Mouse (Mus musculus) hindbrain, embryonic 12.5 days (tissue): Measurements from ENCODE around the gene Hexb. TPM values are rescaled to one million over a fixed set of nuclear protein-coding genes. Genes with fewer than 3 reads are reported as not detected.

ENCODE experiments used
- ATAC-seq: fragments of 200-750 bp; cut with Nextera tagmentation; 2 replicates; pipeline ENCODE4 v1.8.0; 2017; ENCODE audit warnings: moderate TSS enrichment; ENCODE audit not compliant: low FRiP score
- H3K27ac ChIP-seq: fragments of 300-500 bp; sonication (generic); 2 replicates; pipeline ENCODE4 v1.5.1; 2016; ENCODE audit warnings: mild to moderate bottlenecking
- H3K27me3 ChIP-seq: fragments of 300-500 bp; sonication (generic); 2 replicates; pipeline ENCODE4 v1.6.1; 2016; ENCODE audit warnings: mild to moderate bottlenecking
- H3K36me3 ChIP-seq: fragments of 300-500 bp; sonication (generic); 2 replicates; pipeline ENCODE4 v1.6.1; 2016; ENCODE audit warnings: mild to moderate bottlenecking
- H3K4me1 ChIP-seq: fragments of 300-500 bp; sonication (generic); 2 replicates; pipeline ENCODE4 v1.6.1; 2016
- H3K4me2 ChIP-seq: fragments of 300-500 bp; sonication (generic); replicated peaks from 2 replicates; pipeline ENCODE4 v1.6.1; 2016; ENCODE audit warnings: mild to moderate bottlenecking
- H3K4me3 ChIP-seq: fragments of 300-500 bp; sonication (generic); 2 replicates; pipeline ENCODE4 v1.5.1; 2016; ENCODE audit warnings: mild to moderate bottlenecking
- H3K9ac ChIP-seq: fragments of 300-500 bp; sonication (generic); 2 replicates; pipeline ENCODE4 v1.6.1; 2016; ENCODE audit warnings: mild to moderate bottlenecking, moderate library complexity
- H3K9me3 ChIP-seq: fragments of 300-500 bp; sonication (generic); replicated peaks from 2 replicates; pipeline ENCODE4 v1.6.1; 2016; ENCODE audit warnings: mild to moderate bottlenecking
- WGBS: fragments of 180-500 bp; shearing (Covaris S2); methylation state at CpG from one replicate; pipeline ENCODE4 v1.1.7; 2016; 5-methylcytosine and 5-hydroxymethylcytosine counted together
- polyA plus RNA-seq: library from polyadenylated mRNA; unstranded; fragments of >200 nt; fragmentation: Nextera tagmentation; extraction: Ambion mirVana; gene quantifications from 2 replicates; pipeline ENCODE4 v1.2.1, GENCODE M21; 2016

Gene Hexb
- polyA plus RNA-seq, 1 experiment from 2014 or later = 25.8 TPM

DNA sequence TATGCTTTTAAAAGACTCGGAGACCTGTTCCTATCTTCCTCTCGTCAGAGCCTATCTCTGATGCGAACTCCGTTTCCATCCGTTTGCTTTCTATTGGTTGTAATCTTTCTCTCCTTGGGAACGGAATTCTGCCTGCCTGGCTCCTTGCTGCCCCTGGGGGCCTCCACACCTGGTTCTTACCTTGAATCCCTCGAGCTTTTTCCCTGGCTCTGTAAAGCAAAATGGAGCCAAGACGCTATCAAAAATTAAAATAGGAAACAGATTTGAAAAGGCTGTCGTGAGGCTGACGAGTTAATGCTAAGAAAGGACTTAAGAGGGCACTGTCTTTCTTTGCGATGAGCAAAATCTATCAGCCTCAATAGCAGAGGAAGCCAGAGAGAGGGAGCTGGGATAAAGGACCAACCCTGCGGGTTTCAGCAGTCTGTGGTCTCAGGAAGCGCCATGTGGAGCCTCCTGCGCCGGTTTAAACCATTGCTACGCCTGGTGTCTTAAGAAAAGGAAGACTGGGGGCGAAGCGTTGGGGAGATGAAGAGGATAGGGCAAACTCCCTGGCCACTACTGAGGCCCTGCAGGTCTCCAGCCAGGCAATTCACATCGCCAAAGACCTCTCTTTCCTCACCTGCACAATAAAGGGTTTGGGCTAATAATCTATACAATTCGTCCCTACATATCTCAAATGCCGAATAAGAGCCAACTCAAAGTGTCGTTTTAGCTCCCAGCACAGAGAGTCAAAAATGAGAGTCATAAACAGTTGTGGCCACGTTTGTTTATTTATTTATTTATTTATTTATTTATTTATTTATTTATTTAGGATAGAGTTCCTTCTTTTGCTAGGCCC, 41.4 kb upstream of the Hexb start:
- Histone ChIP-seq H3K4me1 (peaks cover 45% of the 10 kb centered on the region), H3K9me3 (no peaks in the 10 kb centered on the region), H3K27ac (peak overlapping the region; percentile 94), H3K4me2 (peak overlapping the region; percentile 78), H3K4me3 (no peak overlapping the region), H3K36me3 (no peaks in the 10 kb centered on the region), H3K27me3 (no peaks in the 10 kb centered on the region), H3K9ac (no peak overlapping the region)
- ATAC-seq = no peak
- WGBS = 5% methylated on average over 23 of the region's 23 CpGs

DNA sequence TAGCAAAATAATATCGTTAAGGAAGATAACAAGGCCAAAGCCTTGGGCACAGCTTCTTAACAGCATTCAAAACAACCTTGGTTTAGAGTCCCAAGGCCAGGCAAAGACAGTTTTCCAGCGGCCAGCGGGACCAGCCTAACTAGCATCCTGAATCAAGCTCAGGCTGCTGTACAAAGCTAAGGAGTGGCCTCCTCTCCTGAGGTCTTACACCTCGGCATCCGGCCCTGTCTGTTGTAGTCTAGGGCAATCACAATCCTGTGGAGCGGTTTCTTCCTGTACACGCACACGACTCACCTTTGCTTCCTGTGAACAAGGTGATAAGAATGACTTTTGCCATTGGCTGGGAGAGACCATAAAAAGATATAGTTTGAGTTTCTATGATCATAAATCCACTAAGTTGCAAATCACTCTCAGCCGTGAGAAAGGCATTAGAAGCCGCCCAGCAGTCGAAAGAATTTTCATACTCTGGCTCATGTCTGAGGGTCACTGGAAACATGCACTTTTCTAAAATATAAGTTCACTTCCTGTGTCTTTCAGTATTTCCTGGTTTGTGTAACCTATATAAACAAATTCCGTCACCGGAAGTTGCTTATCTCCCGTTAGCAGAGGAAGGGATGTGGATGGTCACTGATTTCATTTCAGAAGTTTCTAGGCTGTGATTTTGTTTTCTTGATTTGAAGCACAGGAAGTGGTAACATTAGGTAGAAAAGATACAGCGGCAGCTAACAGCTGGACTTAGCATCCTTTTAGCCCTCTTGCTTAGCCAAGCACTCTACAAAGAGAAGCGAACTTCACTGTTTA, 40.2 kb upstream of the Hexb start:
- 65% methylated on average over 16 of the region's 16 CpGs for WGBS
- H3K9ac ChIP-seq = no peak overlapping the region
- peak overlapping the region; percentile 71; the same call in 1 of the 2 replicates for H3K27ac ChIP-seq
- ATAC-seq = no peak
- peaks cover 35% of the 10 kb centered on the region for H3K4me1 ChIP-seq
- no peak overlapping the region for H3K4me2 ChIP-seq
- no peaks in the 10 kb centered on the region for H3K9me3 ChIP-seq
- H3K36me3 ChIP-seq = no peaks in the 10 kb centered on the region
- no peaks in the 10 kb centered on the region for H3K27me3 ChIP-seq
- H3K4me3 ChIP-seq = no peak overlapping the region

DNA sequence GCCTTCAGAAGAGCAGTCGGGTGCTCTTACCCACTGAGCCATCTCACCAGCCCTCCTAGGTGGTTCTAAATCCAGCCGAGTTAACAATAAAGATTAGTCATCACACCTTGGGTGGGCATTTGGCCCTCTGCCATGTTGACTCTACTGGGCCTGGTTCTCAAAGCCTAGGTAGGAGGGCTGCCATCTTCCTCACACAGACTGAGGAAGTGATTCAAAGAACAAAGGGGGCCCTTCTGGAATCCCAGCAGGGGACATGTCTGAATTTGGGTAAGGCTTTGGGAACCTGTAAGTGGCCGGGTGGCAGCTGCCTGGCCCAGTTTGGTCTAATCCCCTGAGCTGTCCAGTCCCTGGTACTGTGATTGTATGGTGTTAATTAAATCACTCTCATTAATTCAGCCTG, 39.5 kb upstream of the Hexb start:
- no peak overlapping the region for H3K9ac ChIP-seq
- peak overlapping the region; percentile 71 for H3K27ac ChIP-seq
- H3K27me3 ChIP-seq = no peaks in the 10 kb centered on the region
- WGBS = 29% methylated on average over 3 of the region's 3 CpGs
- H3K4me3 ChIP-seq = no peak overlapping the region
- ATAC-seq = peak; percentile 42
- no peaks in the 10 kb centered on the region for H3K36me3 ChIP-seq
- no peak overlapping the region for H3K4me2 ChIP-seq
- H3K4me1 ChIP-seq = peaks cover 29% of the 10 kb centered on the region
- H3K9me3 ChIP-seq = no peaks in the 10 kb centered on the region

DNA sequence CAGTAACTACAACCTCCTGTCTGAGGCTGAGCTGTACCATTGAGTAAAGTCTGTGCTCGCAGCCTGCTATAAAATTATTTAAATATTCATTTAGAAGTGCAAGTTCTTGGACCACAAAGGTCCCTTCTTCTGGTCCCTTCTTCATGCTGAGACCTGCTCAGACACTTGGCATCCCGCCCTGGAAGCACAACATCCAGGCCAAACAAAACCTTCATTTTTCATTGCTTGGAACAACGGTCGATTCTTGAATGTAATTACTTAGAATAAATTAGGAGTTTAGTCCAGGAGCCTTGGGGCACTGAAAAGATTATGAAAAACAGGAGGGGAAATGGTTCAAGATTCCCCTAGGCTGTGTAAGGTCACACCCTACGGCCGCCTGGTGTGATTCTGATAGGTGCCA, 37.8 kb upstream of the Hexb start:
- Histone ChIP-seq H3K4me2 (no peak overlapping the region), H3K27ac (no peak overlapping the region), H3K36me3 (no peaks in the 10 kb centered on the region), H3K9me3 (no peaks in the 10 kb centered on the region), H3K9ac (no peak overlapping the region), H3K4me3 (no peak overlapping the region), H3K27me3 (no peaks in the 10 kb centered on the region), H3K4me1 (peaks cover 26% of the 10 kb centered on the region)
- WGBS = 53% methylated on average over 6 of the region's 6 CpGs
- ATAC-seq = no peak

DNA sequence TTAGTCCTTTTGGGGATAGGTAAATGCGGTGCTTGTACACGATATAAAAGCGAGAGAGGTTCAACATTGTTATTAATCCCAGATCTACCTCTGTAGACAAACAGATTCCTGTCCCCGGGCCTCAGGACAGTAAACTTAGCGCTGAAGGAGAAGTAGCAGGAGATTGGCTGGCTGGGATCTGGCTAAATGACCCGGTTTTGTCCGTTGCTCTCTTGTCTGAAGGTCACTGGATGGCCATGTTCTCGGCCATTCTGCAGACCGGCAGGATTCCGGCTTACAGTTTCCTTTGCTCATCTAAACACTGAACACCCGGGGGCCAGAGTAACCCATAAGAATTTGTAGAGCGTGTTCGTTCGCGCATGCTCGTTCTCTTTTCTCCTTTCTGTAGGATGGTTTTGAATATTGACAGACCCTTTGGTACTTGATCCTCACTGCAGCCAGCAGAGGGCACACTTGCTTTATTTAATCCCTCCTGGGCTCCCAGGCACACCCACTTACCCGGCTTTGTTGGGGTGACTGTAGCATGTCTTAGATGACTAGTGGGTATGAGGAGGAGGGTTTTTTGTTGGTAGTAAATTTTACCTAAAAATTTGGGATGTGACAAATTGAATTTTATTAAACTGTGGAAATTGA, 36.7 kb upstream of the Hexb start:
- Histone ChIP-seq H3K9ac (no peak overlapping the region), H3K27me3 (no peaks in the 10 kb centered on the region), H3K27ac (no peak overlapping the region), H3K9me3 (no peaks in the 10 kb centered on the region), H3K4me2 (peak overlapping the region; percentile 53), H3K4me1 (peaks cover 20% of the 10 kb centered on the region), H3K36me3 (no peaks in the 10 kb centered on the region), H3K4me3 (peak overlapping the region; percentile 27)
- 22% methylated on average over 17 of the region's 17 CpGs for WGBS
- ATAC-seq = peak; percentile 62; the same call in 1 of the 2 replicates

DNA sequence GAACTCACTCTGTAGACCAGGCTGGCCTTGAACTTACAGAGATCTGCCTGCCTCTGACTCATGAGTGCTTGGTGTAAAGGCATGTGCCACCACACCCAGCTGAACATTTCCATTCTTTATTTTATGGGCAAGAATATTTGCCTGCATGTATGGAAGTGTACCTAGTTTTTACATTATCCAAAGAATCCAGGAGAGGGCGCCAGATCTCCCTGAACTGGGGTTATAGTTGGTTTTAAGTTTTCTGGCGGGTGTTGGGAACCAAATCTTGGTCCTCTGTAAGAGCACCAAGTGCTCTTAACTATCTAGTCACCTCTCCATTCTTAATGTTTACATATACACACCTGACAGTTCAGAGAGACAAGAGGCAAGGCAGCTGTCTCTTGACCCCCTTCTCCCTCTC, 34.9 kb upstream of the Hexb start:
- WGBS = 67% methylated on average over 2 of the region's 2 CpGs
- Histone ChIP-seq H3K4me1 (peaks cover 8% of the 10 kb centered on the region; the same call in 1 of the 2 replicates), H3K36me3 (no peaks in the 10 kb centered on the region), H3K27me3 (no peaks in the 10 kb centered on the region), H3K9ac (no peak overlapping the region), H3K27ac (no peak overlapping the region), H3K4me2 (no peak overlapping the region), H3K9me3 (no peaks in the 10 kb centered on the region), H3K4me3 (no peak overlapping the region)
- no peak for ATAC-seq

DNA sequence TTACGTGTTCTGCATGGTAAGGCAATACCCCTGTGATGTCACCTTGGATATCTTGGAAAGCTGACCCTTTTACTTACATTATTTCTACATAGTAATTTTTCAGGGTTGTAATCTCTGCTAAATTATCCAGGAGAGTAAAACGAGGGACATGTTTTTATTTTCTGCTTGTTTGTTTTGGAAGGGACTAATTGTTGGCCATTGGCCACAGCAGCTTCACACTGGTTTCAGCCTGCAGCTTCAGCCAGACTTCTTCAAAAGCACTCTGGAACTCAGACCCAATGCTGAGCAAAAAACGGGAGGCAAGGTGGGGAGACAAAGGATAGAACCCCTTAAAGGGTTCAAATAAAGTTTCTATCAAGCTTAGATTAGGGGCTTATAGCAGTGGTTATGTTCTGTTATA, 31.9 kb upstream of the Hexb start:
- WGBS = 84% methylated on average over 3 of the region's 3 CpGs
- no peak for ATAC-seq
- no peak overlapping the region for H3K9ac ChIP-seq

DNA sequence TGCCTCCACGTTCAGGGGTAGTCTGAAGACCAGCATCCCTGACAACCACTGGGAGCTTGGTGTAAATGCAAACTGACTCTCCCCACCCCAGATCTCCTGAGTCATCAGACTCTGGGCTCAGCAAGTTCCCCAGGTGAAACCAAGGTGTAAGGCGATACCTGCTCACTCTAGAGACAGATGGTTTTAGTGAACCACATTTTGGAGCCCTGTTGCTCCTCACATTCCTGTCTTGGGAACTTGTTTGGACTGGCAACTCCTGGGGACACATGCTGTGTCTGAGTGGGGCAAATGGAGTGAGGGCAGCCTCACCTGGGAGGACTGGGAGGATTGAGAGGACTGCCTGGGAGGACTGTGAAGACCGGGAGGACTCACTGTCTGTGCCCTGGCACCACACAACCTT, 29.6 kb upstream of the Hexb start:
- Histone ChIP-seq H3K4me3 (no peak overlapping the region), H3K36me3 (no peaks in the 10 kb centered on the region), H3K4me2 (no peak overlapping the region), H3K27ac (no peak overlapping the region), H3K27me3 (no peaks in the 10 kb centered on the region), H3K9me3 (no peaks in the 10 kb centered on the region), H3K4me1 (no peaks in the 10 kb centered on the region), H3K9ac (no peak overlapping the region)
- ATAC-seq = no peak
- WGBS = 90% methylated on average over 3 of the region's 3 CpGs

More for the DNA sequence above, 31.9 kb upstream of the Hexb start:
- Histone ChIP-seq H3K36me3 (no peaks in the 10 kb centered on the region), H3K9me3 (no peaks in the 10 kb centered on the region), H3K27ac (no peak overlapping the region), H3K27me3 (no peaks in the 10 kb centered on the region), H3K4me3 (no peak overlapping the region), H3K4me2 (no peak overlapping the region), H3K4me1 (no peaks in the 10 kb centered on the region)

DNA sequence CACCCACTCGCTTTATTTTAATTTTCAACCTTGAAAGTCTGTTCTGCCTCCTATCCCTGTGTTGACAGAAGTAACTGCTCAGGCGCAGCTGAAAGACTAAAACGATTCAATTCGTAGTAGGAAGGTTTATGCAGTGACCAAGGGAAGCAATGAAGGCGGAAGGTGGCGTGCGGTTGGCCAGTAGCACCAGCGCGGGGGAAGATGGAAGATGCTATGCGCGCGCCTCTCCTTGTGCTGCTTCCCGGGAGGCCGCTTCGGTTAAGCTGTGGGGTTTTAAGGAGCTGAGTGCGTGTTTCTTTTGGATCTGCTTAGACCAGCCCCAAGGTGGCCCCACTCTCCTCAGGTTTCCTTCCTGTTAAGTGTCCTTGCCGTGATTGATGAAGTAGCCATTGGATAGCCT, 27.0 kb upstream of the Hexb start:
- no peak overlapping the region for H3K27ac ChIP-seq
- no peak overlapping the region; the same call in 1 of the 2 replicates for H3K4me2 ChIP-seq
- no peaks in the 10 kb centered on the region for H3K9me3 ChIP-seq
- WGBS = 64% methylated on average over 17 of the region's 17 CpGs
- no peak overlapping the region for H3K4me3 ChIP-seq
- no peaks in the 10 kb centered on the region for H3K36me3 ChIP-seq
- no peaks in the 10 kb centered on the region for H3K4me1 ChIP-seq
- no peaks in the 10 kb centered on the region for H3K27me3 ChIP-seq
- H3K9ac ChIP-seq = no peak overlapping the region
- ATAC-seq = no peak

DNA sequence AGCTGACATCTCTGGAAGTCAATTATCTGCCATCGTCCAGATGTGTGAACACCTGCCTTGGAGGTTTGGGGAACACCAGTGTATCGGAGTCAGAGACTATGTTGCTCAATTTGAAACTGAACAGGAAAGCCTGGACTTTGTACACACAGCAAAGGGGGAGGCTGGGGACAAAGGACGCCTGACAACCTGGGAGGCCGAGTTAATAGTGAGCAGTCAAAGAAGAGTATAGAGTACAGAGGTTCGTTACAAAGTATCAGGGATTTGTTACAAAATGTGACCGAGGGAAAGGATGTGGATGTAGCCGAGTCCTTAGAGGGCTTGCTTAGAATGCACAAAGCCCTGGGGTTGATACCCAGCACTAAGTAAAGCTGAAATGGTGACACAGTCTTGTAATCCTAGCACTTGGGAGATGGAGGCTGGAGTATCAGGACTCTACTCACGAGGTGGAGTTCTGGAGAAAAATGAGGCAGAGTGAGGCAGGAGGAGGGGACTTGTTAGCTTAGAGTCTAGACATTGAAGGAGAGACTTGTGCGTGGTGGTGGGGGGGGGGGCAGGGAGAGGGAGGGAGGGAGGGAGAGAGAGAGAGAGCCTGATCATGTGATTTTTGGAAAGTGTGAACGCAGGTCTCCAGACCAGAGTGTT, 26.3 kb upstream of the Hexb start:
- Histone ChIP-seq H3K36me3 (no peaks in the 10 kb centered on the region), H3K27me3 (no peaks in the 10 kb centered on the region), H3K27ac (no peak overlapping the region), H3K4me3 (no peak overlapping the region), H3K9me3 (no peaks in the 10 kb centered on the region), H3K4me2 (no peak overlapping the region), H3K9ac (no peak overlapping the region), H3K4me1 (no peaks in the 10 kb centered on the region)
- ATAC-seq = no peak
- WGBS = 77% methylated on average over 10 of the region's 10 CpGs

DNA sequence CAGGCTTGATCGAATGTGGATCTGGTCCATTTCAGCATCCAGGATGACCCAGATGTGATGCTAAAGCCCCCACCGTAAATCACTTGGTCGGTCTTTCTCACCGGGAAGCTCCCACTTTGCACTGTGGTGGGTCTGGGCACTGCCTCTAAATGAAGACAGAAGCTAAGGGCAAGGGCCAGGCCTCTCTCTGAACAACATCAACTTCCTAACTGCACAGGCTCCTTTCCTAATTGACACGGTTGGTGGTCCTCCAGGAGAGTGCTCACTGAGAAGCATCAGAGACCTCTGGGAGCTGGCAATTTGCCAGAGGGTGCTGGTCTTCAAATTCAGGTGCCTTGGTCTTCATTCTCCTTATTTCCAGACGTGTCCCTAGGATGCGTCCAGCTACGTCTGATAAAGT, 25.7 kb upstream of the Hexb start:
- Histone ChIP-seq H3K36me3 (no peaks in the 10 kb centered on the region), H3K27ac (no peak overlapping the region), H3K4me1 (no peaks in the 10 kb centered on the region), H3K4me2 (no peak overlapping the region), H3K4me3 (no peak overlapping the region), H3K9me3 (no peaks in the 10 kb centered on the region), H3K27me3 (no peaks in the 10 kb centered on the region), H3K9ac (no peak overlapping the region)
- 82% methylated on average over 8 of the region's 8 CpGs for WGBS
- no peak for ATAC-seq

DNA sequence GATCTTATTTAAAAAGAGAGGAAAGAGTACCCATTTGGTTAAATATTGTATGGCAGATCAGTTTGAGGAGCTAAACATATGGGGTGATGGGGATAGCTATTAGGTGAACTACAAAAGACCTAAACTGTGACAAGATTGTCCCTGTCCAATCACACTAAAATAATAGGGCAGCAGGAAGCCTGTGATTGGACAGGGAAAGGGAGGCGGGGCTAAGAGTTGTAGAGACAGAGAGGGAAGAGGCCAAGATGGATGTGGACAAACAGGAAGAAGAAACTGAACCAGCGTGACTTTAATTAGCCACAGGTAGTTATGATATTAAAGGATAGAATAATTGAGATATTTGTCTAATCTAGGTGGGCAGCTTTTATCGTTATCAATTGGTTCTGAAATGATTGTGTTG, 21.9 kb upstream of the Hexb start:
- Histone ChIP-seq H3K27me3 (no peaks in the 10 kb centered on the region), H3K36me3 (no peaks in the 10 kb centered on the region), H3K4me3 (no peak overlapping the region), H3K27ac (no peak overlapping the region), H3K4me2 (no peak overlapping the region), H3K9ac (no peak overlapping the region), H3K4me1 (peaks cover 9% of the 10 kb centered on the region), H3K9me3 (no peaks in the 10 kb centered on the region)
- WGBS = 94% methylated on average over 3 of the region's 3 CpGs
- ATAC-seq = no peak
